Mouse (Mus musculus) MEL-GATA-1-ER (cell line): ENCODE measurements at regions not wholly inside any gene's neighbourhood (a gene's known extent, or its start where the extent isn't known, plus 50 kb on each side); places are given as distances from the start of the nearest gene placed in this dataset.

ENCODE experiments used
- DNase-seq: peaks from one replicate; pipeline ENCODE4 v3.0.0-alpha.2; 2012; ENCODE audit warnings: low read depth; ENCODE audit errors: extremely low read depth

DNA sequence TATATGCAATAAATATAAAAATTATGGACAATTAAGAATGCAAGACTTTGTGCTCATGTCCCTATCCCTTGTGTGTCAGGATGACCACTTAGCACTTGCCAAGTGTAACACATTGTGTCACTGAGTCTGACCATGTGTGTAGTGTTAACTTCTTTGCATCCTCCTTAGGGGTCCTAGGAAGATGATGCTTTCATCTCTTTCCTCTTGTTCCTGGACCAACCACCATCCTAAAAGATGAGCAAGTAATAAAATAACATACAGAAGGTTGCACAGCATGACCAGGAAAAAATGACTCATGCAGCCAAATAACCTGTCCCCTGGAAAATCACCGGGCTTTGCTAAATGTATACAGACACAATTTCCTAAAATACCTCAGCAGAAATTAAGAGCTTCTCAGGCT lies 121.1 kb upstream of the Kcnip4 start:
- no peak for DNase-seq

DNA sequence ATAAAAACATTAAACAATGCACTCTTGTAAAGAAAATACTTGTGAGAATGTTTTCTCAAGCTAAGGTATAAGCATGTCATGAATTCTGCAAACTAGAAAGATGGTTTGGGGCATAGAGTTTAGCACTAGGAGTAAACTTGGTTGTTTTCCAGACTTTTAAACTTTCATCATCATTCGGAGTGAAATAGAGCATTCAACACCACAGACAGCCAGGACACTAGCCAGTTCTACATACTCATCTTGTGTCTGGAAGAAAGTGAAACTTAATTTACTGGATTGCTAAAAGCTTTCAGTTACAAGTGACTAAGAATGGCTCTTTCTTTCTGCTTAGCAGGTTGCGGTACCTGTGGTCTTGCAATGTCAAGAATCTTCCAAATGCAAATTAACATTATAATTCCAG lies 119.9 kb upstream of the Kcnip4 start:
- DNase-seq: no peak

DNA sequence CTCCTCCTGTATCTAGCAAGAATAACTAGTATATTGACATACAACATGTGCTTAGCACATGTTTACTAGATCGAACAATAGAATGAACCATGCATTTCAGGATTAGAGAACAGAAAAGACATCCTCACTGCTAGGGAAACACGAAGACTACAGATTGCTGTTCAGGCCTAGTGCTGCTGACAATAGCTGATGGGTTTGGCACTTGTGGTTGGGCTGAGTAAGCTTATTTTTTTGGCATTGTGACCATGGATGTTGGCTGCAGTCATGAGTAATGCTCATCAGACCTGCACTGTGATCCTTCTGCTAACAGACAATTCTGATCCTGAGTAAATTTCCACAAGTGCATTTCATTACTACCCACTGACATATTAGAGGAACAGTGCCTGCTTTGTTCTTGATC lies 117.7 kb upstream of the Kcnip4 start:
- no peak for DNase-seq

DNA sequence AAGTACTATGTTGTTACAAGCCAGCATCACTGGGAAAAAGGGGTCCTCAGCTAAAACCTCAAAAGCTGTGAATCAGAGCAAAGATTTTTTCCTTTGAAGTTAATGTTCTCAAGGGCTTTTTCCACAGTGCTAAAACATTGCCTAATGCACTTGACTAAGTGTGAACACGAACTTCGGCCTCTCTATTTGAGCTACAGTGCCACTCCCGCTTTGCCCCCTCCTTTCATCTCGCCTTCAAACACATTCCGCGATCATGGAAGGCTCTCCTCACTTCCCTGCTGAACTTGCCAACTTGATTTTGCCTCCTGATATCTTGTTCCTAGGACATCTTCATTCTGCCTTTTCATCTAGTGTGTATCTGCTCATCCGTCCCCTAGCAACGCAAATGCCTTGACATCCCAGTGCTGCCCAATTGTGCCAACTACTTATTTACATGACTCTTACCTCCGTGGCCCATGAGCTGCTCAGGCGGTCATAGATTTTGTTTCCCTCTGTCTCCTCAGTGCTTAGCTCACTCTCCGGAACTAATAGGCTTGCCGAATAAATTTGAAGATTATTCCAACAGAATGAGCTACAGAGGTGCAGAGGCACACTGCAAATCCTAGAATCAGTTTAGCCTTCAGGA lies 116.6 kb upstream of the Kcnip4 start:
- no peak for DNase-seq

DNA sequence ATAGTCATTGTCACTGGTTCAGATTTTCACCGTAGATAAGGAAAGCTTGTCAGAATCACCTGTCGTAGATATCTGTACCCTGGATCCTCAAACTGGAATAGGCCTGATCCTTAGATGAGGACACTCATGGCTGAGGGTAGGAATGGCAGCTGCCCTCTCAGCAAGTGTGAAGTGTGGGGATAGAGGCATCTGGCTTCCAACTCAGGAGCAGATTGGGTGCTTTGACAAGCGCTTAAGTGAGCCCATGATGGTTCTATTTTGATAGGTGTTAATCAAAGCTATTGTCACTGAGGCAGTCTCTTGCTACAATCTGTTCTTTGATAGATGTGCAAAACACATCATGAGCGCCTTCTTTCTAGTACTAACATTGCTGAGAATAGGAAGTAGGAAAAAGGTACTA lies 114.9 kb upstream of the Kcnip4 start:
- no peak for DNase-seq

DNA sequence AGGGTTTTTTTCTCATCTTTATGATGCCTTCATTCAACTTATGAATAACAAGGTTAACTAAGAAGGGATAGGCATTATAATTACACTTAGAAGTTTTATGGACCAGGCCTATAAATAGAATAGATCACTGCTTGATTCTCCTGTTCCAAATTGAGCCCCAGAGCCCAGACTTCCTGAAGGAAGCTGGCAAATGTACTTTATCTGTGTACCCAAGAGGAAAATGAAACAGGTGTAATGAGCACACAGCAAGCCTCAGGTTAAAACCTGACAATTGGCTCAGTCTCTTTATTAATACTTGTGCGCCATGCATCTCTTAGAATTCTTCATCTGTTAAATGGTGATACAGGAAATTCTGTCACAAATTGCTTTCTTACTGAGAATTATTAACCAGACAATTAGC lies 95.4 kb upstream of the Kcnip4 start:
- DNase-seq: no peak

DNA sequence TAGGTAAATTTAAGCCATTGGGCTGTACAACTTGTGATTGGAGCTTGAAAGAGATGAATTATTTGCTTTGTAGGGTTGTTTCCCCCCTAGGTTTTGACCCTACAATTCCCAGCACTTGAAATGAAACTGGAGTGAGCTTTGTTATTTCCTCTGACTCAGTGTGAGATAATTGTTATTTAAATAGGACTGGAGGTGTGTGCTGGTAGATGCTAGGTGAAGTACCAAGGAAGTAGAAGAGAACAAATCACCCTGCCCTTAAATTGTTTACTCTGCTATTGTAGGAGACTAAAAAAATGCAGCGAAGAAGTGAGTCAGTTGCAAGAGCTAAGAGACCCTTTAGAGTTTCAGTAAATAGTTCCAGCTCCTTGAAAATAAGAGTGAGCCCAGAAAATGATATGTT lies 82.1 kb upstream of the Kcnip4 start:
- DNase-seq: no peak

DNA sequence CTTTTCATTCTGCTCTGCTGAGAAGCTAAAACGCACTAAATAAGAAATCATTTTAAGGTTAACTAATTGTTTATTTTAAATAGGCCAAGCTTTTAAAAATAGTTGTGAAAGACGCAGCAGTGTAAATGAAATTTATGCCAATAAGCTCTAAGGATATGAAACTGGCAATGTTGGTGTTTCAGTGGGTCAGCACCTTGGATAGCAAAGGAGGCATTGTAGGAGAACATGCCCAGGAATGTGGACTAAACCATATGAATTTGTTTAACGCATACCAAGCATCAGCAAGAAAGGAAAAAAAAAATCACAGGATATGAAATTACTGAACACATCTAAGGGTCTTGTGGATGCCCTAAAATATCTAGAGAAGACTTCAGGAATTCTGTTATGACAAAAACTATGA lies 56.1 kb upstream of the Kcnip4 start:
- DNase-seq: no peak

DNA sequence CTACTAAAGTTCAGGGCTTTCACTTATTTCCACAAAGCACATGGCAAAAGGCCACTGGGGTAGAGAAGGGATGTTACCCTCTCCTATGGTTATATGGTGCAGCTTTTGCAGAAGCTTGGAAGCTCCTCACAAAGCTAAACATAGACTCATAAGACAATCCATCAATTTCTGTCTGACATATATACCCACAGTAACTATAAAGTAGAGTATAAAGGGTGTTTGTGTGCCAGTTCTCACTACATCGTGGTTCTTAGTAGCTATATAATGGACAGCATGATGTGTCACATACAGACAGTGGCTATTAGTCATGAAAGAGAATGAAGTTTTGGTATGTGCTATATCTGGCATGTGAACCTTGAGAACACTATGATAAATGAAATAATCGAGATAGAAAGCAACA lies 51.2 kb upstream of the Kcnip4 start:
- no peak for DNase-seq
